Mouse (Mus musculus) thymus, adult 2 months (tissue): ENCODE data around the gene Magix. TPM values are rescaled to one million over a fixed set of nuclear protein-coding genes. Genes with fewer than 3 reads are reported as not detected.
"Not testable (repeated sequence)": the region's sequence is repeated elsewhere in the genome, so short reads cannot be mapped to it uniquely, and the experiment has no call there.

ENCODE experiments used
- DNase-seq: peaks from one replicate; pipeline ENCODE4 v3.0.0; 2021
- H3K27ac ChIP-seq: fragments of 200-500 bp; 2 replicates; pipeline ENCODE4 v1.5.1; 2012; ENCODE audit warnings: low read length, control low read depth; ENCODE audit not compliant: control insufficient read depth, insufficient read depth
- H3K27me3 ChIP-seq: fragments of 200-500 bp; 2 replicates; pipeline ENCODE4 v1.6.1; 2012; ENCODE audit warnings: mild to moderate bottlenecking, low read length, moderate library complexity, mixed read lengths; ENCODE audit not compliant: control insufficient read depth, insufficient read depth
- H3K36me3 ChIP-seq: fragments of 200-500 bp; 2 replicates; pipeline ENCODE4 v1.6.1; 2012; ENCODE audit warnings: mild to moderate bottlenecking, low read length, moderate library complexity; ENCODE audit not compliant: control insufficient read depth, insufficient read depth
- H3K4me1 ChIP-seq: fragments of 200-500 bp; replicated peaks from 2 replicates; pipeline ENCODE4 v1.6.1; 2012; ENCODE audit warnings: low read length; ENCODE audit not compliant: control insufficient read depth, insufficient read depth
- H3K4me3 ChIP-seq: fragments of 200-500 bp; 2 replicates; pipeline ENCODE4 v1.5.1; 2012; ENCODE audit warnings: mild to moderate bottlenecking, low read length, control low read depth, moderate library complexity; ENCODE audit not compliant: control insufficient read depth, insufficient read depth
- CTCF ChIP-seq: fragments of 200-500 bp; IDR thresholded peaks from 2 replicates; pipeline ENCODE4 v1.5.1; 2012; ENCODE audit warnings: mild to moderate bottlenecking, control low read depth, low read length, moderate library complexity, borderline replicate concordance; ENCODE audit not compliant: control insufficient read depth, poor library complexity, insufficient read depth; ENCODE audit errors: extremely low read depth
- POLR2A ChIP-seq: fragments of 200-500 bp; IDR thresholded peaks from 2 replicates; pipeline ENCODE4 v1.6.1; 2012; ENCODE audit warnings: mild to moderate bottlenecking, low read length, control low read depth, moderate library complexity; ENCODE audit not compliant: control insufficient read depth, poor library complexity, insufficient read depth; ENCODE audit errors: extremely low read depth
- WGBS: fragments of 180-500 bp; shearing (Covaris S2); methylation state at CpG from one replicate; pipeline ENCODE4 v1.1.7; 2018; 5-methylcytosine and 5-hydroxymethylcytosine counted together
- polyA plus RNA-seq: library from polyadenylated mRNA; depleted of rRNA; stranded (reverse); fragments of >200 nt; gene quantifications from 2 replicates; pipeline ENCODE4 v1.2.3, GENCODE M21; 2012

Magix gene
- polyA plus RNA-seq, 1 experiment: 3.0 TPM

DNA sequence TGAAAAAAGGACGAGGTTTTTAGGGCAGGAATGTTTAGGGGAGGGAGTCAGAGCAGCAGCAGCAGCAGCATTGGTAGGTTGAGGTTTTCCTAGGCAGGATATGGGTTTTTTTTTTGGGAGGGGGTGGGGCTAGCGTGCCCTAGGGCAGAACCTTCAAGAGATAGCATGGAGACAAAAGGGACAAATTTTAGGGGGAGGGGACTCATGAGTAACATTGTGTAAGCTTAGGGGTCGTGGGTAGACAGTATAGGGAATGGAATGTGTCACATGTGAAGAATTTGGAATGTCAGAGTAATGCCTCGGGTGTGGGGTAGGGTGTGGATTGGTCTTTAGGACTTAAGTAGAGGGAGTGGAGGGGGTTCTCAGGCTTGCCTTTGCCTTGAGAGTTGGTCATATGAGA, 41.6 kb upstream of the Magix start:
- H3K4me3 ChIP-seq: peak overlapping the region; percentile 82
- TF ChIP-seq POLR2A: no peak
- TF ChIP-seq CTCF: no peak

DNA sequence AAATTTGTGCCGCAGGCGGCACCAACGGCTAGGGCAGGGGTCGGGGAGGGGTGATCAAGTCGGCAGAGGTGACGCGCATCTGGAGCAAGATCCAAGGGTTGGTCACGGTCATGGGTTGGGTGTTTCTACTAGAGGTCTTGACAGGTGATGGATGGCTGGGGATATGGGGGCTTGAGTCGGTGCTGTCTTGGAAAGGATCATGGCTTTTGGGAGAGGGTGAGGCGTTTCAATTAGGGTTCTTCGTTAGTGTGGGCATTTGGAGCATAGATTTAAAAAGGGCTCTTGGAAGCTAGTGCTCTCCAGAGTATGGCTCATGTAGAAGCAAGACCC, 41.2 kb upstream of the Magix start:
- Histone ChIP-seq H3K27ac (peak overlapping the region; percentile 42; the same call in 1 of the 2 replicates), H3K4me3 (peak overlapping the region; percentile 82), H3K4me1 (peaks cover 6% of the 10 kb centered on the region; the same call in 1 of the 2 replicates), H3K36me3 (peaks cover 11% of the 10 kb centered on the region), H3K27me3 (no peaks in the 10 kb centered on the region)
- WGBS: 0% methylated on average over 11 of the region's 11 CpGs
- DNase-seq: no peak
- no peak for TF ChIP-seq POLR2A
- no peak for TF ChIP-seq CTCF

More for the DNA sequence above, 41.6 kb upstream of the Magix start:
- 1% methylated on average over 4 of the region's 4 CpGs for WGBS
- Histone ChIP-seq H3K27me3 (no peaks in the 10 kb centered on the region), H3K36me3 (peaks cover 15% of the 10 kb centered on the region), H3K27ac (no peak overlapping the region), H3K4me1 (peaks cover 6% of the 10 kb centered on the region; the same call in 1 of the 2 replicates)
- DNase-seq: no peak

DNA sequence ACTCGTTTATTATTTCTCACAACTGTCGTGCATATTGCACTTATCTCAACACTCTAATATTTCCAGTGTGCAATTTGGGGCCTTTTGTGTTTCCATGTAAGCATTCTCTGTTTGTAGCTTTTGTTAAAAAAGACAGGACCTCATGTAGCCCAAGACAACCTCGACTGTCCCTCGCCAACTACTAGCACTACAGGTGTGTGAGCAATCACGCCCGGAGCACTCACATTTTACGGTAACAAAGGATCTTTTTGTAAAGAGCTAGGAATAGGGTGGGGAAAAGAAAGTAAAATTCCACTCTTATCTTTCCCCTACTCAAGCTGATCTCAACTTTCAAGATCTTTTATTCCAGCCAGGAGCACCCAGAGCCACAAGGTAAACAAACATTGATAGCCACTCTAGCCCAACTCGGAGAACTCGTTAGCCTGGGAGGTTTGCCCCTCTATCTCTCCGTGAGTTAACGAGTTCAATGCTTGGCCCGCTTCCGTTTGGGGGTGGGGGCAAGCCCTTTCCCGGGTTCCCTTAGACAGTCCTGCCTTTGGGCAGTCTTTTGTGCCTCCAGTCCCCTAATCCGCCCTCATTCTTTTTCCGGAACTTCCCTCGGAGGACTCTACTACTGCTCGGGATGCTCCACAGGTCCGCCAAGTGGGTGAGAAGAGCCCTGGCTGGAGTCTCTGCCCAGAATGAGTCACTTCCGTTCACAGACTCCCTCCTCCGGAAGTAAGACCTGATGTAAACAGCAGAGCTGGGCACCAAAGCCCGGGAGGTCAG, 40.6 kb upstream of the Magix start, which contains the start of gene Gm45208:
Gene Gm45208 (plus strand): TSS at position 732 of the 768 bp plus-strand sequence.
- TF ChIP-seq POLR2A: no peak
- no peak for TF ChIP-seq CTCF

DNA sequence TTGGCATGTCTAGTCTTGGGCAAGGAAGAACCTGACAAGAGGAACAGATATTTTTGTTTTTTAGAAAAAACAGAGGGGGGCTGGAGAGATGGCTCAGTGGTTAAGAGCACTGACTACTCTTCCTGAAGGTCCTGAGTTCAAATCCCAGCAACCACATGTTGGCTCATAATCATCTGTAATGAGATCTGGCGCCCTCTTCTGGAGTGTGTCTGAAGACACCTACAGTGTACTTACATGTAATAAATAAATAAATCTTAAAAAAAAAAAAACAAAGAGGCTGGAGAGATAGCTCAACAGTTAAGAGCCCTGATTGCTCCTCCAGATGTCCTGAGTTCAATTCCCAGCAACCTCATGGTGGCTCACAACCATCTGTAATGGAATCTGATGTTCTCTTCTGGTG, 35.0 kb upstream of the Magix start:
- not testable (repeated sequence) for H3K27ac ChIP-seq, H3K36me3 ChIP-seq, H3K4me1 ChIP-seq, DNase-seq, H3K4me3 ChIP-seq, H3K27me3 ChIP-seq
- WGBS: 78% methylated on average over 1 of the region's 1 CpGs

More for the DNA sequence above, 40.6 kb upstream of the Magix start, which contains the start of gene Gm45208:
- peak within 1 kb of the TSS; percentile 82 for H3K4me3 ChIP-seq
- no peaks in the 10 kb centered on the region for H3K27me3 ChIP-seq
- DNase-seq: peak; percentile 73
- H3K27ac ChIP-seq: peak within 1 kb of the TSS; percentile 90
- H3K36me3 ChIP-seq: peaks cover 9% of the 10 kb centered on the region
- peaks cover 6% of the 10 kb centered on the region; the same call in 1 of the 2 replicates for H3K4me1 ChIP-seq
- WGBS: 6% methylated on average over 22 of the region's 22 CpGs

DNA sequence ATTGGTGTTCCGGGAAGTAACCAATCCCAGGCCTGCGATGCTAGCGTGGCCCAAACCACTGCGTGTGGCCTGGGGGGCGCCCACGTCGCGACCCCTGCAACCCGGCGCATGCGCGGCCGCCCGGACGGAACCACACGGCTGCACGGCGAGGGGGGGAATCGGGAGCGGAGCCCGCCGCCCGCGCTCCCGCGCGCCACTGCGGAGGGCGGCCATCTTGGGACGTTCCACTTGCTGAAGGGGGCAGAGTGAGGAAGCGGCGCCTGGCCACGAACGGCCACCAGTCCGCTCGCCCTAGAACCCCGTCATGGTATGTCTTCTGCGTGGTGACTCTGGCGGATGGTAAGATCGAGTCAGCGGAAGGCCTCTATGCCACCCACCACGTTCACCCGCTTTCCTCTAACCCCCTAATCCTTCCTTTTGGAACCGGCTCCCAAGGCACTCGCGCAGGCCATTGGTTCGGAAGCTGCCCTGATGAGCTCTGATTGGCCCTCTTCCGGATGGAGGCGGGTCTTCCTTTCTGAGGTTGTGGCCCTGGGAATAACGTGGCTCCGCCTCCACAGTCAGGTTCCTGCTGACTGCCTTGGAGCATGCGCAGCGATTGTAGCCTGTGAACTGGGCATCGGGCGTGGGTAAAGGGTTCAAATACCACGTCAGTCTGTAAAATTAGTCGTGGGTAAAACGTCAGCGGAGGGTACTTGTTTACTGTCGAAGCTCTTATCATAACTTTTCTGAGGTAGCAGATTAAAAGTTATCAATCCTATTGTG, 33.3 kb upstream of the Magix start, which contains the start of gene Wdr45:
Gene Wdr45 (plus strand): TSS at position 199 of the 765 bp plus-strand sequence.
- H3K36me3 ChIP-seq, H3K4me1 ChIP-seq, H3K27ac ChIP-seq, H3K27me3 ChIP-seq: not testable (repeated sequence)
- DNase-seq: peak; percentile 91
- peak within 1 kb of the TSS; percentile 39 for H3K4me3 ChIP-seq
- WGBS: 2% methylated on average over 45 of the region's 60 CpGs

DNA sequence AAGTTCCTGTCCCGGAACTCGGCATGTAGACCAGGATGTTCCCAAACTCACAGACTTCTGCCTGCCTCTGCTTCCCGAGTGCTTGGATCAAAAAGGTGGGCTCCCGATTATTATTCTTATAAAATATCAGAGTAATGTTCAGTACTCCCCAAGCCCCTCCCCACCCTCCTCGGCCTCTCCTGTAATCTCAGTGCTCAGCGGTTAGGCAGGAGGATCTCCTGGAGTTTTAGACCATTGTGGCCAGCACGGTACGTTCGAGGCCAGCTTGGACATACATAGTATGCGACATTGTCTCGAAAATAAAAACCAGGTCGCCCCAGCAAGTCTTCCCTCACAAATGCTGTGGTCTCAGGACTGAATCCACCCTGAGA, 32.7 kb upstream of the Magix start:
- not testable (repeated sequence) for H3K36me3 ChIP-seq, H3K4me1 ChIP-seq, DNase-seq, H3K27ac ChIP-seq, H3K27me3 ChIP-seq
- 1% methylated on average over 6 of the region's 12 CpGs for WGBS
- peak overlapping the region; percentile 39 for H3K4me3 ChIP-seq

DNA sequence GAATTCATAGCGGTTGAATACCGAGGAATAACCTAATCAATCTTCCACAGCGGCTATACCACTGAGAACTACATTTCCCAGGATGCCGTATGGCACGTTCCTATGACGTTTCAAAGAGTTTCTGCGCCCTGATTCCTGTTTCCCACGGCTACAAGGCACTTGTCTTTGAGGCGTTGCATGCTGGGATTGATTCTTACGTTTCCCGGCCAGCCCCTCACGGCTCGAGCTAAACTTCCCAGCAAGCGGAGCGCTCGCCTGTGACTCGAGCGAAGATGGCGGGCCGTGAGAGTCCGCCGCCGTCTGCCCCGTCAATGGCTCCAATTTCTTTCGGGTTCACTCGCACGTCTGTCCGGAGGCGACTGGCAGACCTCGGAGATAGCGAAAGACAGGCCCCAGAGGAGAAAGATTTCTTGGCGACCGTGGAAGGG, 15.9 kb upstream of the Magix start, which contains the start of gene Gpkow:
Gene Gpkow (plus strand): TSS at position 178 of the 428 bp plus-strand sequence.
- Histone ChIP-seq H3K27ac (no peak within 1 kb of the TSS), H3K4me1 (peaks cover 10% of the 10 kb centered on the region), H3K36me3 (no peaks in the 10 kb centered on the region), H3K4me3 (peak within 1 kb of the TSS; percentile 89), H3K27me3 (no peaks in the 10 kb centered on the region)
- 2% methylated on average over 33 of the region's 33 CpGs for whole genome bisulfite sequencing
- TF ChIP-seq POLR2A: peak; percentile 53; the same call in 1 of the 2 replicates
- TF ChIP-seq CTCF: no peak
- DNase-seq: peak; percentile 80
